Mouse (Mus musculus): ENCODE measurements at regions not wholly inside any gene's neighbourhood (a gene's known extent, or its start where the extent isn't known, plus 50 kb on each side); places are given as distances from the start of the nearest gene placed in this dataset.

- no peak for DNase-seq
These were observed 377.2 kb downstream of the Gpd2 start for GRCm38 (mm10) chr2:57614587-57614991.

GRCm38 (mm10) chr2:57616525-57617225, 379.2 kb downstream of the Gpd2 start:
- no peak for DNase-seq

DNA sequence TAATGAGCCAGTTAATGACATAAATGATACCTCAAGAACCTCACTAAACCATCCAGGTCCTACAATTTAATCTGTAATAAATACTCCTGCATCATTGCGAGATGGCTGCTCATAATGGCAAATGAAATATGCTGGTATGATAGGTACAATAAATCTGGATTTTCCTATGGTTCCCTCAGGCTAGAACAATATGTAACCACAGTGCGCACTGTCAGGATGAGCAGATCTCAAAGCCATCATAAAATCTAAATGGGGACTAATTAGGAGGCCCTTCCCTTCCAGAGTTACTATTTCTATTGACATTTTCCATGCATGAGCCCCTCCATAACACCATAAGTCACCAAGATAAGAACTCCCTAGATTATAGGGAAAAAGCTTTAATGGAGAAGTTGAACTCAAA, 379.8 kb downstream of the Gpd2 start:
- no peak for DNase-seq

GRCm38 (mm10) chr2:57644117-57644516, 353.6 kb upstream of the Galnt5 start:
- DNase-seq = no peak

DNA sequence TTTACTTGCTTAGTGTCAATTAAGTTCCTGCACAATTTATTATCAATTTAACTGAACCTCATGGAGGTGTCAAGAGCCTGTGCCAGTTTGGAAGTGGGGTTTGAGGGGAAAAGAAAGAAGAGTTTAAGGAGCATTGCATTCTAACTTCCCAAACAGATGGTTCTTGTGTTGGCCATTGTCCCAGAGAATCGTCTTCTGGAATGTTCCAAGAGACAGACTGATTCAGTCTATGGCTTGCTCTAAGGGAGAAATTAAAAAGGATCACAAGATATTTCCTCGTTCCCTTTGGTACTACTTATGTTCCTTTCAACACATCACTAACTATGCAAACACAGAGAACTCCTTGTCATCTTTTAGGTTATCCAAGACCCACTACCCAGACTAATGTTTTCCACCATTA, 353.1 kb upstream of the Galnt5 start:
- DNase-seq = no peak

- DNase-seq = no peak
These were observed 348.7 kb upstream of the Galnt5 start for GRCm38 (mm10) chr2:57649002-57649401.

- DNase-seq = no peak
These were observed 340.3 kb upstream of the Galnt5 start for GRCm38 (mm10) chr2:57657409-57657808.

DNA sequence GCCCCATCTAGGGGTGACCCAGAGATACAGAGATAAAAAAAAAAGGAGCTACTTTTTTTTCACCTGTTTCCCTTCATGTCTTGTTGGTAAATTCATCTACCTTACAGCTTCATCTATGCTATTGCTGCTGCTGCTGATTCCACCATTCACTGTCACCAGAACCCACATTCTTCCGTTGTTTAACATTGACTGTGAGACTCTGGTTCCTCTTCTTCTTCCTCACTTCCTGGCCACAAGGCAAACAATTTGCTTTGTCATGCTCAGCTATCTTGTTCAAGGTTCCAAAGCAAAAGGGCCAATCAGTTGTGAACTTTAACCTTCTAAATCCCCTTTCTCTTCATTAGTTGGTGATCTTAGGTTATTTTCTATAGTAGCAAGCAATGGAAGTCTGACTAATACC, 335.8 kb upstream of the Galnt5 start:
- no peak for DNase-seq

GRCm38 (mm10) chr2:57672007-57672643, 325.6 kb upstream of the Galnt5 start:
- DNase-seq = no peak

DNA sequence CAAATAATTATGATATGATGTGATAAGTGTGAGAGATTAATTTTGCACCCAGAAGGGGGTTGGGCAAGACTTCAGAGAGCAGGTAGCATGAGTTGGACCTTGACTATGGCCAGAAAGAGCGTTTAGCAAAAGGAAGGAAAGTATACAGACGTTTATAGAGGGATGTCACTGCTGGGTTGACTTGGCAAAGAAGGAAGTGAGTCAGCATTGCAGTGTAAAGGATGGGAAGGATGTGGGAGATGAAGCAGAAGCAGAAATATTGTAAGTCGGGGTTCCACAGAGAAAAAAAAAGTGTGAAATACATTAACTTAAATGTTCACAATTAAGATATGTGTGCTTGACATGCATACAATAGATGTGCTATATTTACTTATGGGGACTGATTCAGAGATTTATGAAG, 307.8 kb upstream of the Galnt5 start:
- DNase-seq = no peak

GRCm38 (mm10) chr2:57696992-57697772, 300.5 kb upstream of the Galnt5 start:
- DNase-seq = no peak

DNA sequence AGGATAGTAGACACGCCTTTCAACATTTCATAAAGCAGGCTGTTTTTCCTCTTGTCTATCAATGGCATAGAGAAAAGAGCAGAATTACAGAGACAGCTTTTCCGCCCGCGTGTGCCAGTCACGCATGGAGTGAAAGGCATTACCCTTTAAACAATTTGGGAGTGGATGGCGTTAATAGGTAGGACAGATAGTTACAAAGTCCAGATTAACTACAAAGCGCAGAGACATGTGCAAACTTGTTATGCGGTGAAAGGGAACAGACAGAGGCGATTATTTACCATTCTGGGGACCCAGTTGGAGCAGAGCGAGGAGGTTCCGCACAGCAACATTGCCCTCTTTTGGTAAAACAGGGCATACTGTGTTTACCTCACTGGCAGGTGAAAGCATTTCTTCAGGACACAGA, 299.0 kb upstream of the Galnt5 start:
- DNase-seq = peak; percentile 7

DNA sequence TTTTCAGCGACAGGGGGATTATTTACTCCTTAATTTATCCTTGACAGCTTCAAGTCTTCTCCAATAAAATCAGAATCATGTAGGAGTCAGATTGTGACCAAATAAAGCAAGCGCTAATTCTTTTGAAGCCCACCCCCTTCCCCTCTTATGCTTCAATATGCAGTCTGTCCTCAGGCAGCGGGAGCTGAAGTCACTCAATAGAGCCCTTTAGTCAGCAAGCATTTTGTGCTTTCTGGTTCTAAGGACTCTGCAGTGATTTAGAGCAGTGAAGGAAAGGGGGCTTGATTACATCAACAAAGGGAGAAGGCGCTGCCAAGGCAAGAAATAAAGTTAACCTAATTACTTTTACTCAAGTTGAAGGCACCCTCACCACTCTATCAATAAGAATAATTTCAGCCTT, 298.5 kb upstream of the Galnt5 start:
- DNase-seq = no peak

- DNase-seq = no peak
These were observed 280.8 kb upstream of the Galnt5 start for GRCm38 (mm10) chr2:57716754-57717510.

All from lung, postnatal 10 days (tissue).